Mouse (Mus musculus) limb, embryonic 14.5 days (tissue): ENCODE data around the gene Mtm1. TPM values are rescaled to one million over a fixed set of nuclear protein-coding genes. Genes with fewer than 3 reads are reported as not detected.
A peak's percentile ranks its signal among the peaks of the same experiment; 100 is the strongest.
"Not testable (repeated sequence)": the region's sequence is repeated elsewhere in the genome, so short reads cannot be mapped to it uniquely, and the experiment has no call there.

Experiments
- ATAC-seq: fragments of 200-750 bp; cut with Nextera tagmentation; 2 replicates; pipeline ENCODE4 v1.8.0; 2017; ENCODE audit warnings: low read depth, moderate number of reproducible peaks, moderate TSS enrichment; ENCODE audit not compliant: low FRiP score
- DNase-seq: peaks from one replicate; pipeline ENCODE4 v3.0.0-alpha.2; 2015; ENCODE audit warnings: low spot score
- H3K27ac ChIP-seq: fragments of 300-500 bp; sonication (generic); replicated peaks from 2 replicates; pipeline ENCODE4 v1.5.1; 2014; ENCODE audit warnings: low read depth, mild to moderate bottlenecking, low read length, moderate library complexity, mixed read lengths
- H3K27me3 ChIP-seq: fragments of 300-500 bp; sonication (generic); 2 replicates; pipeline ENCODE4 v1.6.1; 2014; ENCODE audit warnings: low read length, mixed read lengths; ENCODE audit not compliant: control insufficient read depth, insufficient read depth
- H3K36me3 ChIP-seq: fragments of 300-500 bp; sonication (generic); 2 replicates; pipeline ENCODE4 v1.6.1; 2014; ENCODE audit warnings: mild to moderate bottlenecking, low read length, moderate library complexity, mixed read lengths; ENCODE audit not compliant: control insufficient read depth, insufficient read depth
- H3K4me1 ChIP-seq: fragments of 300-500 bp; sonication (generic); 2 replicates; pipeline ENCODE4 v1.6.1; 2014; ENCODE audit warnings: antibody characterized with exemption, low read length, mixed read lengths; ENCODE audit not compliant: control insufficient read depth, insufficient read depth
- H3K4me2 ChIP-seq: fragments of 300-500 bp; sonication (generic); replicated peaks from 2 replicates; pipeline ENCODE4 v1.6.1; 2014; ENCODE audit warnings: low read depth, mild to moderate bottlenecking, low read length, moderate library complexity; ENCODE audit not compliant: severe bottlenecking
- H3K4me3 ChIP-seq: fragments of 300-500 bp; sonication (generic); replicated peaks from 2 replicates; pipeline ENCODE4 v1.5.1; 2014; ENCODE audit warnings: low read length
- H3K9ac ChIP-seq: fragments of 300-500 bp; sonication (generic); 2 replicates; pipeline ENCODE4 v1.6.1; 2014; ENCODE audit warnings: mild to moderate bottlenecking, low read depth, low read length, moderate library complexity; ENCODE audit not compliant: severe bottlenecking
- H3K9me3 ChIP-seq: fragments of 300-500 bp; sonication (generic); 2 replicates; pipeline ENCODE4 v1.6.1; 2016; ENCODE audit warnings: low read length; ENCODE audit not compliant: control insufficient read depth
- POLR2A ChIP-seq: fragments of 200-500 bp; IDR thresholded peaks from 2 replicates; pipeline ENCODE4 v1.8.0; 2012; ENCODE audit warnings: inconsistent platforms, mild to moderate bottlenecking, moderate library complexity, borderline replicate concordance; ENCODE audit not compliant: insufficient read depth, insufficient read length; ENCODE audit errors: extremely low read depth
- WGBS: fragments of 180-500 bp; shearing (Covaris S2); extraction: QIAGEN DNeasy Blood & Tissue Kit; methylation state at CpG from one replicate; pipeline ENCODE4 v1.1.7; 2014; 5-methylcytosine and 5-hydroxymethylcytosine counted together
- polyA plus RNA-seq, 2 experiments: library from polyadenylated mRNA; depleted of rRNA in 1 of 2; stranded (reverse) in 1 of 2; unstranded in 1 of 2; fragments of >200 nt; fragmentation: Nextera tagmentation in 1 of 2; extraction: Ambion mirVana in 1 of 2; gene quantifications; 2 replicates each; pipeline versions ENCODE4 v1.2.1 to v1.2.3; 2012 to 2014

Gene Mtm1
- polyA plus RNA-seq, 2 experiments: 2.5 to 4.0 TPM

GRCm38 (mm10) chrX:71311229-71311628, 100.7 kb downstream of the Mtm1 start:
- DNase-seq (peak; percentile 14), ATAC-seq (no peak)
- no peak for TF ChIP-seq POLR2A
- Histone ChIP-seq H3K4me1 (no peaks in the 10 kb centered on the region), H3K9ac (no peak overlapping the region), H3K27ac (no peak overlapping the region), H3K4me3 (no peak overlapping the region), H3K36me3 (no peaks in the 10 kb centered on the region), H3K4me2 (no peak overlapping the region), H3K9me3 (no peaks in the 10 kb centered on the region), H3K27me3 (no peaks in the 10 kb centered on the region)
- WGBS: 39% methylated on average over 8 of the region's 8 CpGs

DNA sequence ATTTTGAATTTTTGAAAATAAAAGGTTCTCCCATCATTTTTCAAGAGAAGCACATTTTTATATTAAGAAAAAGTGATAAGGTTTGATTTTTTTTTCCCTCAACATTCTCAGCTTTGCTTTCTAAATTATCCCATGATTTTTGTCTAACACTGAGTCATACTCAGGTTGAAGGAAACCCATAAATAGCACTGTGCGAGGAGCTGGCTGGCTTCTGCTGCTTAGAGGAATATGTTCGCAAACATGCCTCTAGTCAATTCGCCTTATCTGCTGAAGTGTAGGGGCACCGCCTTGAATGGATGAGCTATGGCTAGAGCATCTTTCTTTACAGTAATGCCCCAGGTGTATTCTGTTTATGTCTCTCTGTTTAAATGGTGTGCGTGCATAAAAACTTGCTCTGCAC, 103.8 kb downstream of the Mtm1 start:
- Histone ChIP-seq H3K4me1 (no peaks in the 10 kb centered on the region), H3K9me3 (no peaks in the 10 kb centered on the region), H3K36me3 (no peaks in the 10 kb centered on the region), H3K4me2 (no peak overlapping the region), H3K27me3 (no peaks in the 10 kb centered on the region), H3K9ac (no peak overlapping the region), H3K27ac (no peak overlapping the region), H3K4me3 (no peak overlapping the region)
- WGBS: 83% methylated on average over 5 of the region's 5 CpGs
- DNase-seq (no peak), ATAC-seq (no peak)
- TF ChIP-seq POLR2A: no peak

DNA sequence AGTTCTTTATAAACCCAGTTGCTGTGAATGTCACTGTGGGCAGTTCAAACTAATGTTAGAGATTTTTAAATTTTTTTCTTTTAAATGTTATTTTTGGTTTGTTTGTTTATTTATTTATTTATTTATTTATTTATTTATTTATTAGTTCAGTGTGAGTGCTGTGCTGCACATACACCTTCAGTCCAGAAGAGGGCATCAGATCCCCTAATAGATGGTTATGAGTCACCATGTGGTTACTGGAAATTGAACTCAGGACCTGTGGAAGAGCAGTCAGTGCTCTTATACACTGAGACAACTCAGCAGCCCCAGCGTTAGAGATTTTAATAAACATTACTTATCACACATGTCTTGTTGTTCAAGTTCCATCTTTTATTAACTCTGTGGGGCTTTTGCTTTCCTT, 141.5 kb downstream of the Mtm1 start:
- Histone ChIP-seq H3K27ac (no peak overlapping the region), H3K4me1 (no peaks in the 10 kb centered on the region), H3K9me3 (no peaks in the 10 kb centered on the region), H3K4me2 (no peak overlapping the region), H3K4me3 (no peak overlapping the region), H3K9ac (no peak overlapping the region), H3K27me3 (no peaks in the 10 kb centered on the region), H3K36me3 (no peaks in the 10 kb centered on the region)
- 84% methylated on average over 1 of the region's 1 CpGs for WGBS
- DNase-seq: no peak
- ATAC-seq: no peak
- no peak for TF ChIP-seq POLR2A

- ATAC-seq (no peak), DNase-seq (no peak)
- no peak overlapping the region for H3K27ac ChIP-seq
- H3K9me3 ChIP-seq: no peaks in the 10 kb centered on the region
- WGBS: 53% methylated on average over 1 of the region's 1 CpGs
- no peak for TF ChIP-seq POLR2A
- no peaks in the 10 kb centered on the region for H3K4me1 ChIP-seq
- no peaks in the 10 kb centered on the region for H3K27me3 ChIP-seq
- H3K4me3 ChIP-seq: no peak overlapping the region
- no peaks in the 10 kb centered on the region for H3K36me3 ChIP-seq
- H3K9ac ChIP-seq: no peak overlapping the region
- H3K4me2 ChIP-seq: no peak overlapping the region
Observed at GRCm38 (mm10) chrX:71355331-71355730, 144.8 kb downstream of the Mtm1 start.

- H3K27ac ChIP-seq, H3K36me3 ChIP-seq, H3K9ac ChIP-seq, H3K4me1 ChIP-seq, DNase-seq, H3K9me3 ChIP-seq, H3K4me2 ChIP-seq, H3K4me3 ChIP-seq, ATAC-seq, H3K27me3 ChIP-seq: not testable (repeated sequence)
- WGBS: 91% methylated on average over 10 of the region's 10 CpGs
Observed at GRCm38 (mm10) chrX:71361793-71362192, 151.2 kb downstream of the Mtm1 start.

DNA sequence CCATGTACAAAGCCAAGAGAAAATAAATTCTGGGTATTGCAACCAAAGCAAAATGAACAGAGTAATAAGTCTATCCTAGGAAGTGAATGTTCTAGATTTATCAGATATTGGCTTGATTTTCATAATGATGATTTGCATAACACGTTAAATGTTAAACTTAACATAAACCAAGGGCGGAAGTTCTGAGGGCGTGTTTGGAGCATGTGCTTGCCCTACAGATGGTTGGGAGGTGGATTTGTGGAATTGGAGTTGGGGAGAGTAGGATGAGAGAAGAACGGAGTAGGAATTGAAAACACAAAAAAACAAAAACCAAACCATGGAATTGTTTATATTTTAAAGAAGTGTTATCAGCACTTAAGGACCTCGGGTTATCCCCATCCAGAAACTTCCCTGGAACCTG, 153.5 kb downstream of the Mtm1 start:
- 70% methylated on average over 5 of the region's 5 CpGs for whole genome bisulfite sequencing
- TF ChIP-seq POLR2A: no peak
- H3K36me3 ChIP-seq: no peaks in the 10 kb centered on the region
- DNase-seq (no peak), ATAC-seq (no peak)
- H3K4me1 ChIP-seq: no peaks in the 10 kb centered on the region
- H3K27ac ChIP-seq: no peak overlapping the region
- H3K4me3 ChIP-seq: peak overlapping the region; percentile 60
- H3K4me2 ChIP-seq: peak overlapping the region; percentile 52
- no peaks in the 10 kb centered on the region for H3K27me3 ChIP-seq
- H3K9me3 ChIP-seq: no peaks in the 10 kb centered on the region
- peak overlapping the region; percentile 67 for H3K9ac ChIP-seq
